Comparison of ENCODE assay signal across 16 mouse cellular contexts in genomic region chr19:57900037-57900436, GRCm38 (mm10).
DNase-seq lines count a peak whose midpoint lies in the region; TF ChIP-seq lines count a peak whose summit lies in the region.
"Had no signal": no experiment of that assay in that cellular context is flagged by ENCODE, and none has a peak within 500 bp of the region (broad histone marks: within the 10 kb centered on the region; RNA-seq: fewer than 3 reads in every experiment).

No protein-coding gene starts in this region.

- peak; percentile 37 for TF ChIP-seq CTCF in gastrocnemius, adult 2 months (IDR thresholded peaks at IDR 0.05)

- H3K27ac ChIP-seq in gastrocnemius, adult 2 months = no peak overlapping the region
- H3K27ac ChIP-seq: embryonic facial prominence, embryonic 15.5 days; forebrain, embryonic 15.5 days; heart, embryonic 13.5 days; hindbrain, embryonic 10.5 days; liver, embryonic 14.5 days; macrophage had no signal

- DNase-seq in gastrocnemius, adult 2 months = no peak
- no peak for DNase-seq in gastrocnemius, postnatal 36 days
- DNase-seq in left cerebral cortex, adult 11 months (ENCODE audit: low spot score) = peak; percentile 8
- DNase-seq in left cerebral cortex, adult 18-20 months (ENCODE audit: low spot score in 2 of 2) = no peak
- DNase-seq in 3T3-L1 (ENCODE audit: low read depth, low spot score) (peak; percentile 62), adipocyte (ENCODE audit: low spot score) (peak; percentile 46)
- no peak for DNase-seq in spleen, postnatal 4 days (ENCODE audit: low spot score in 2 of 2)
- DNase-seq: gastrocnemius, postnatal 14 days; kidney, adult 18-20 months; kidney, postnatal 4 days had no signal

- intact Hi-C loops in gastrocnemius, adult 2 months (cut with DNase I) = loop anchor here (10.0 kb wide), 1 partner anchor 565 kb away; no protein-coding TSS in a partner anchor
- intact Hi-C loops in gastrocnemius, postnatal 36 days (cut with DNase I) = no loop called here

- no peak overlapping the region for H3K4me3 ChIP-seq in gastrocnemius, adult 2 months
- H3K4me3 ChIP-seq: embryonic facial prominence, embryonic 15.5 days; forebrain, embryonic 15.5 days; heart, embryonic 13.5 days; hindbrain, embryonic 10.5 days had no signal

Comparison
In these comparisons a context has a peak if more than half of its experiments do, and no peak if none do; other contexts are left out.
1. DNase-seq: peak in left cerebral cortex, adult 11 months (single experiment), 3T3-L1 (single experiment) and adipocyte (single experiment); none in gastrocnemius, adult 2 months (single experiment), gastrocnemius, postnatal 36 days (0 of 2), left cerebral cortex, adult 18-20 months (0 of 2) and spleen, postnatal 4 days (0 of 2).